Mouse (Mus musculus) olfactory bulb, adult 2 months (tissue): ENCODE measurements around the gene Lpin2.

Experiments used
- CTCF ChIP-seq: fragments of 200-500 bp; IDR thresholded peaks from 2 replicates; pipeline ENCODE4 v1.5.1; 2012; ENCODE audit warnings: low read depth, mild to moderate bottlenecking, low read length, moderate library complexity; ENCODE audit not compliant: insufficient read depth
- POLR2A ChIP-seq: fragments of 200-500 bp; IDR thresholded peaks from 2 replicates; pipeline ENCODE4 v1.6.1; 2012; ENCODE audit warnings: mild to moderate bottlenecking, low read depth, low read length, moderate library complexity; ENCODE audit not compliant: insufficient read depth

GRCm38 (mm10) chr17:71224521-71224920, 42.2 kb downstream of the Lpin2 start:
- TF ChIP-seq CTCF, result no peak
- TF ChIP-seq POLR2A, result no peak
